Mouse (Mus musculus): Measurements from ENCODE around the gene Olfr1295.

Olfr1295 gene

DNA sequence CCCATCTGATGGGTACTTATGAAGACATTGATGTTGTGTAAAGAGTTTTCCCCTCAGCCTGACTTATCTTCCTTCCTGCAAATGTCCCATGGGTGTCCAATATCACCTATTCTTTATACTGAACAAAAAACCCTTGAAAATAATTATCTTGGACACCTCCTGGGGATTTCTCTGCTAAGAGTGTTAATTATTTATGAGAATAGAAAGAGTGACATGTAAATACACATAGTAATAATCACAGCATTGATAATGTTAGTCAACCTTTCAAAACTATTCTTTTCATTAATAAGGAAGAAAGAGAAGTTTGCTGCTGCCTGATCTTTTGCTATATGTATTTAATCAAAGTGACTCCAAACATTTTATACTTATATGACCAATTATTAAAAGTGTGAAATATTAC, at the start of gene Olfr1295:
Gene Olfr1295, minus strand, starts transcription at position 101 of the 400 bp plus-strand sequence.
- DNase-seq, result no peak

GRCm38 (mm10) chr2:111540191-111540590, 29.3 kb downstream of the Olfr1295 start, which contains the start of gene Olfr1294:
TSS of gene Olfr1294 (minus strand) at chr2:111540291.
- no peak for DNase-seq

DNA sequence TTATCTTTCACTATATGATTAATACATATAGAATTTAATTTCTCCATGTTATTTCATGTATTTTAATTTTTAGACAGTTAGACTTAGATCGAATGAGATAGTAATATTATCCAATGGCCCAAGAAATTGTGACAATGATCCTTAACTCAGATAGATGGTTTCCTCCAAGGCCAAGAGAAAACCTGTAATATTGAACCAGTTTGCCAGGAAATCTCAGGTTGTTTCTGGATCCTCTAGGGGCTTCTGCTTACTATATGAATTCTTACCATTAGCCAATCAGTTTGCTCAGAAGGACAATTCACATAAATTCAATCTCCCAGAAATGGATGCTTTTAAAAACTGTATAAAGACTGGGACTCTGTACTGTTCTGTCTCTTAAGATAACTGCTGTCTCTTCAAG, 44.6 kb downstream of the Olfr1295 start, which contains the start of gene Olfr1293-ps:
Gene Olfr1293-ps, plus strand, starts transcription at position 301 of the 400 bp plus-strand sequence.
- no peak for DNase-seq

DNA sequence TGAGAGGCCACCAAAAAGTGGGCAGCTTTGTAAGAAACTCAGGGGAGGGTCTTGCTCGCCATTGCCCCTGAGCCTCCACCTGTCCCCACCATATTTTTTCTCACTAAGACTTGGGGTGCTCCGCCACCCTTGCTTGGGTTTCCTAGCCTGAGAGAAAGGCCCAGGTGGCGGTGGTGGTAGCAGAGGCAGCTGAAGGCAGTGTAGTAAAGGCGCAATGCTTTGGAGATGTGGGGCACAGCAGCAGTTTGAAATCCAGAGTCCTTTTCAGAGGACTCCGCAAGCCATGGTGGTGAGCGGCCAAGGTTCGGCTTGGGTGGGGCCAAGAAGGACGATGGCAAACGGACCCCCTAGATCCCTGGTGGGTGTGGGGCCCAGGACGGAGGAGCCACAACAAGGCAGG, 52.0 kb downstream of the Olfr1295 start:
- no peak for DNase-seq
